Mouse (Mus musculus): ENCODE data around the gene Tenm2.

DNA sequence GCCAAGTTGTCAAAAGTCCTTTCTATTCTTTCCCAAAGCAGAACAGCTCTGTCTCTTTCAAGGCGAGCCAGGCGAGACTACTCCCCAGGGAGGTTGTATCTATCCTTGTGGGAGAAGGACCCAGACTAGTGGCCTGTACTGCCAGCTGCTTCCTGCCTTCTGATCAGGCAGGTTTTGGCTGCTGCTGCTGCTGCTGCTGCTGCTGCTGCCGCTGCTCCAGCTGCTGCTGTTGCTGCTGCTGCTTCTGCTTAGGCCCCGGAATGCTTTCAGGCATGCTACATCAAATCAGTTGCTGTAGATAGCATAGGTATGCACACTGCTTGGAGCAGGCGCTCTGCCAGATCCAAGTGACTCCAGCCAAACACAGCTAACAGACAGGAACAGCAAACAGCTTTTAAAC is 1015.1 kb downstream of the Tenm2 start:
- no peak for TF ChIP-seq POLR2A (IDR thresholded peaks at IDR 0.05; ENCODE audit: insufficient read depth, low read depth, low read length)
- TF ChIP-seq CTCF (IDR thresholded peaks at IDR 0.05): no peak
- no peak for TF ChIP-seq EP300 (IDR thresholded peaks at IDR 0.05; ENCODE audit: insufficient read depth, low read depth, low read length)
